Mouse (Mus musculus): ENCODE measurements around the gene Zbtb42.

Zbtb42 gene

DNA sequence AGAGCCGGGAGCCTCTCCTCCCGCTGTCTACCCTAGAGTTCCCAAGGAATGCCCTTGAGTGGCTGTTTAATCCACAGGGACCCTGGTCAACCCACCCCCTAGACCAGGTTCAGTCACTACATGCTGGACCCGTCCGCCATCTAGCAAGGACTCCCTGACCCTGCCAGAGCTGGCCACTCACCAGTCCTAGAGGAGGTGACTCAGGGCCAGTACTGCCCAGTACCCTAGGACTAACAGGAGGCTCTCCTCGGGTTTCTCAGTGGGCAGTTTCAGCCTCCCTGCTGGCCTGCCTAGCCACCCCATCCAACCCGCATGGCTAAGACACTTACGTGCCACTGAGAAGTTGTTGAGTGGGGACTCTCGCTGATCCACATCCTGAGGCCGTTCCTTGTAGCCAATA, 16.8 kb upstream of the Zbtb42 start:
- DNase-seq (ENCODE audit: low spot score), result no peak

GRCm38 (mm10) chr12:112663303-112663702, 15.3 kb upstream of the Zbtb42 start:
- DNase-seq (ENCODE audit: low spot score), result no peak

GRCm38 (mm10) chr12:112663716-112664115, 14.9 kb upstream of the Zbtb42 start:
- no peak for DNase-seq (ENCODE audit: low spot score)

GRCm38 (mm10) chr12:112664124-112664523, 14.5 kb upstream of the Zbtb42 start:
- no peak for DNase-seq (ENCODE audit: low spot score)

- no peak for DNase-seq (ENCODE audit: low spot score)
Observed at GRCm38 (mm10) chr12:112664656-112665055, 14.0 kb upstream of the Zbtb42 start.

GRCm38 (mm10) chr12:112665445-112665844, 13.2 kb upstream of the Zbtb42 start:
- no peak for DNase-seq (ENCODE audit: low spot score)

DNA sequence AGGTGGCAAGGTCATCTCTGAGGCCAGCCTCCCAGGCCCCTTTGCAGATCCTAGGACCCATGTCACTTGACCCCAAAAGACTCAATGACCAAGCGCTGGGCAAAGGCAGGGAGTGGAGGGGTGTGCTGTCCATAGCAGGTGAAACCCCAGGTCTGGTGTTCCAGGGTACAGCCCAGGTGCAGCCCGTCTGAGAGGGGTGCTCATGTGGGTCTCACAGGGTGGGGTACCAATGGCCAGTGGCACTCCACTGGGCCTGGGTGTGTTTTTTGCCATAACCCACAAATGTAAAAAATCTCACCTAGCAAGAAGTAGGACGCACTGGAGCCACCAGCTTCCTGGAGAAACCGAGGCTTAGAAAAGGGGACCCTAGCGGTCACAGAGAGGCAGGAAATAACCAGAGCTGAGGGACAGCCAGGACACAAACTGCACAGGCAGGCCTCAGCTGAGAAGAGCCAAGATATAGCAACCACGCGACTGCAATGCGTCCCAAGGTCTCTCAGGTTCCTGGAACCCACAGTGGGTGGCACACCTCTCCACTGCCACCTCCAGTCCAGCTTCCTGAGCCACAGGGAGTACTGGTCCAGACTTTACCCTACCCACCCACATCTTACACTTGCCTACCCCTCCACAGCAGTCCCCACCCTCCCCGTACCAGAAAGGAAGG, 12.6 kb upstream of the Zbtb42 start:
- DNase-seq (ENCODE audit: low spot score), result no peak

DNA sequence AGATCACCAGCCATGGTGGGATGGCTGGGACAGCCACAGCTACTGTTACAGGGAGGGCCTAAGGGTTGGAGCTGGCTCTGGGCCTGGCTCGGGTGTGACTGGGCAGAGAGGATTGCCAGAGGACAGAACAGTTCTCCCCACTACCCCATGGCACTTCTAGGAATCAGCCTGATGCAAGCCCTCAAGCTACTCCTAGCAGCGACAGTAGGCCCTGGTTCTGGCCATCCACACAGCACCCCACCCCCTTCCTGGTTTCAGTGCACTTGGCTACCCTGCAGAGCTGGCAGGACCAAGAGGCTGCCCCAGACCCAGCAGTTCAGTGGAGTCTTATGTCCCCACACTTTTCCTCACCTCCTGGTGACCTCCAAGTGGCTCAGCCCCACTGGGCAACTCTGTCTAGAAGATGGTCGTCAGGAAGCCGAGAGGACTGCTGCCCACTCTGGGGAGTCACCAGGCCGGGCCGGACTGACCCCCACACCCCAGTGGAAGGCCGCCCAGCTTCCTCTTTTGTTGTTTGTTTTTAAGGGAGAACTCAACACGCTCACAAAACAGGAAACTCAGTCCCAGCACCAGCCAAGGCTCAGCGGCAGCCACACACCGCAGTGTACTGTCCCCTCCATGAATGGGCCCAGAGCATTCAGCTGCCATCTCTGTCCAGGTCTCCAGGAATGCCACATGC, 10.9 kb upstream of the Zbtb42 start:
- DNase-seq (ENCODE audit: low spot score), result no peak

- no peak for DNase-seq (ENCODE audit: low spot score)
Observed at GRCm38 (mm10) chr12:112670718-112671393, 7.8 kb upstream of the Zbtb42 start.

- DNase-seq (ENCODE audit: low spot score), result no peak
Observed at GRCm38 (mm10) chr12:112671891-112672290, 6.7 kb upstream of the Zbtb42 start.

DNA sequence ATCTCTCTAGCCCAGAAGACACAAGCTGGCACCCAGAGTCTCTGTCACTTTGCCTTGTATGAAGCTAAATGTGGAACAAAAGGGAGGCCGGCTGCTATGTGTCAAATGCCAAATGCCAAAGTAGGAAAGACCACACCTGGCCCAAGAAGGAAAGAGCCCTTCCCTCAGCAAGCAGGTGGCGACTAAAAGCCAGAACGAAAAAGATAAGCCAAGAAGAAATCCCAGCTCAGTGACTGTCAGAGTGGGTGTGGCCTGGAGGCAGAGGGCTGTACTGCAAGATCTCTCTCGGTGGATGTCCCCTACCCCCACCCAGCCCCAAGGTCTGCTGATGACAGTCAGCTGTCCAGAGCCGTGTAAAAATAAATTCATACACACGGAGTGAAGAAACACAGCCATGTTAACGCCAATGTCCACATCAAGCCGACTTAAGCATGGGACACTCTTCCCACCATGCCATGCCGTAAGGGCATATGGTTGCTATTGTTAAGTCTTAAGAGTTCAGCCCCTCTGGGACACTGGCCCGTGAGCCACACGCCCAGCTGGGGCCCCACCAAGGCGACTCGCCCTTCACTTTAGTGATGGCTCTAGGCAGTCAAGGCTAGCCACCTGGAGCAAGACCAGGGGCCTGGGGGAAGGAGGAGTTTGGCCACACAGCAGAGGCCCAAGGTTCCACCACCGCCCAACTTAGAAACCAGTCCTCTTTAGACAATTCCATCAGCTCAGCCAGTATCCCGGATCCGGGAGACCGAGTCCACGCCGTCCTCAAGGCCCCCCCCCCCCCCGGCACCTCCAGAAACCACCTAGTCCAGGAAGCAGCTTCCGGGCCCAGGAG, 5.7 kb upstream of the Zbtb42 start:
- no peak for DNase-seq (ENCODE audit: low spot score)

DNA sequence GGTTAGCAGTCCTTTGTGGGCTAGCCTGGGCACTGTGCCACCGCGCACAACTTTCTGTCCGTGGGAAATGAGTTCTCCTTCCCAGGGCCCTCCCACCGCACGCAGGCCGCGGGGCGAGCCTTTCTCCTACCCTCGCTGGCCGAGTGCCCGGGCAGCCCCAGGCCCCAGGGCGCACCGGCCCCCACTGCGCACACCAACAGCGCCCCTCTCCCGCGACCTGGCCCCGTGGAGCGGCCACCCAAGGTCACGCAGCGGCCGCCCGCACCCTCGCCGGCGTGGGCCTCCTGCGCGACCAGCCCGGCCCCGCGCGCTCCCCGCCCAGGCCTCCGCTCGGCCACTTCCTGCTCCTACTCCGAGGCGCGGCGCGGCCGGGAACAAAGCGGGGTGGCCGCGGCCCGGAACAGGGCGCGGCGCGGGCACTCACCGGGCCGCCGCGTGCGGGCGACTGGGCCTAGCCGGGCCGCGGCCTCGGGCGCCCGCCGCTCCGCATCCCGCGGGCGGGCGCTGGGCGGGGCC, 5.0 kb upstream of the Zbtb42 start:
- DNase-seq (ENCODE audit: low spot score), result no peak

- DNase-seq (ENCODE audit: low spot score), result no peak
Observed at GRCm38 (mm10) chr12:112674132-112675011, 4.3 kb upstream of the Zbtb42 start, which contains the start of gene Akt1. Gene Akt1 (minus strand): TSS chr12:112674884.

- no peak for DNase-seq (ENCODE audit: low spot score)
Observed at GRCm38 (mm10) chr12:112675245-112676035, 3.2 kb upstream of the Zbtb42 start.

GRCm38 (mm10) chr12:112677076-112677475, 1.6 kb upstream of the Zbtb42 start:
- DNase-seq (ENCODE audit: low spot score), result no peak

DNA sequence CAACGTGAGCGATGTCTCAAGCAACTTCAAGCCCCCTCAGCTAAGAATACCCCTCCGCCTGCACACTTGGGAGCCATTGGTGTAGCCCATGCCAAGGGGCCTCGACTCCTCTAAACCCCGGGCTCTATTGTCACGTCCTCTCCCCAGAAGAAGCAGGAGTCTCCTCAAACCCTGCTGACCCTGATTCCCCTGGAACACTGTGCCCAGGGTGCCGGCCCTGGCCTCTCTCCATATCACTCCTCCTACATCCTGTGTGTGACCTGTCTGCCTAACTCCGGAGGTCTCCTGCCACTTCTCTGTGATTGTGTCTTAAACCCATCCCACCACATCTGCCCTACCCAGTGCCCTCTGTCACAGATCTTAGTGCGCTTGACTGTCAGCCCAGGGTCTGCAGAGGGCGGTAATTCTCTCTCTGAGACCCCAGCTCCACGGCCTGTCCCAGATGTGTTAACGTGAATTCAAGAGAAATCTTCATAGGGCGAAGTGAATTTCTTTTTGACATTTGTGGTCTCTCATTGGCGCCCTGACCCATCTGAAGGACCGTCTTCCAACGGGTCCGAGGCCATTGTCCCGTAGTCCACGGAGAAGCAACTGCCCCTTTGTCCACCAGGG, 579 bp upstream of the Zbtb42 start:
- no peak for DNase-seq (ENCODE audit: low spot score)

- no peak for DNase-seq (ENCODE audit: low spot score)
Observed at GRCm38 (mm10) chr12:112679027-112679996, 684 bp downstream of the Zbtb42 start.

GRCm38 (mm10) chr12:112683351-112683750, 4.7 kb downstream of the Zbtb42 start:
- no peak for DNase-seq (ENCODE audit: low spot score)

GRCm38 (mm10) chr12:112688458-112688857, 9.8 kb downstream of the Zbtb42 start:
- DNase-seq (ENCODE audit: low spot score), result no peak

Measured in ovary, postnatal 10 days (tissue).